Mouse (Mus musculus) megakaryocyte, embryonic 14.5 days (primary cell): ENCODE data around the gene Sbsn.

Experiments
- FLI1 ChIP-seq: IDR thresholded peaks from 2 replicates; pipeline ENCODE4 v1.6.1; 2012; ENCODE audit warnings: low read length, inconsistent platforms, mixed read lengths
- GATA1 ChIP-seq: IDR thresholded peaks from 3 replicates; pipeline ENCODE4 v1.6.1; 2012; ENCODE audit warnings: mixed read lengths, low read length, inconsistent platforms, borderline replicate concordance

- TF ChIP-seq GATA1 (no peak), FLI1 (no peak)
These were observed at the start of gene Sbsn for GRCm38 (mm10) chr7:30751086-30751669.
